Mouse (Mus musculus) retina, adult 2 months (tissue): Measurements from ENCODE around the gene Hps1.

Source experiments
- DNase-seq: peaks from one replicate; pipeline ENCODE4 v3.0.0-alpha.2; 2012; ENCODE audit warnings: low read depth, low spot score

The Hps1 gene

DNA sequence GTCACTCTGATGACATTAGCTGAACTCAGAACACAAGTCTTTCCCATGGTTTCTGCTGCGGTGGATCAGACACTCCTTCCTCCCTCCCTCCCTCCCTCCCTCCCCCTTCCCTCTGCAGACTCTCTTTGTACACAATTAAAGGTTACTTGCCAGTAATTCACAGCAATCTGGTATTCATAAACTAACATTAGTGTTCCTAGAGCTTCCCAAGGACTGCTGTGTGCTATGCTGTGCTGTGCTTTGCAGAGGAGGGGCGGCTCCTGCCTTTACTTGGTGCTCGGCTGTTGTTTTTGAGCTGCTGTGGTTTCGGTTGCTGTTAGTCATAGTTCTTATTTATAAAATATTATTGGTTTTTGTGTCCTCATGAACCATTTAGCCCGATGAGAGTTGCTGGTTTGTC, 62.1 kb downstream of the Hps1 start:
- no peak for DNase-seq

DNA sequence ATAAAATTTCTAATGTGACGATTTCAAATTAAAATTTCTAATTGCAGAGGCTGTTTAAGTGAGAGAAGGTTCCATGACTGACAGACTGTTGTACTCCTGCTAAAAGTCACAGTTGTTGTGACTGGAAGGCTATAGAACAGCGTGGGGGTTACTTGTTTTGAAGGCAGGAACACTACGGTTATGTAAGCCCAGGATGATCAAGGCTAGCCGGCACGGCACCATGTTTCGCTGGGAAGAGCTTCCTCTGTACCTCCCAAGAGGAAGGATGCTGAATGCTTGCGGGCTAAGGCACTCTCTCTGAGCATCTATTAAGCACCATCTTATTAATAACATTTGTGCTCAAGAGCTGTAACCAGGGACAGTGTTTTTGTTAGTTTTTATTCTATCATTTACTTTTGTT, 63.3 kb downstream of the Hps1 start:
- DNase-seq: no peak

GRCm38 (mm10) chr19:42713770-42714169, 66.0 kb downstream of the Hps1 start:
- DNase-seq: no peak
